Mouse (Mus musculus): ENCODE results near the gene Wdfy2.

- TF ChIP-seq SMC3 (IDR thresholded peaks at IDR 0.05; ENCODE audit: low read depth, low read length) = no peak
- no peak for TF ChIP-seq CTCF (IDR thresholded peaks at IDR 0.05 in 2 of 3, conservative IDR thresholded peaks at IDR 0.05 in 1 of 3; ENCODE audit: control insufficient read depth in 1 of 3, insufficient read depth in 1 of 3, low read depth in 2 of 3, low read length in 3 of 3, poor library complexity in 1 of 3, severe bottlenecking in 1 of 3)
- TF ChIP-seq ELF1 (IDR thresholded peaks at IDR 0.05; ENCODE audit: low read depth, low read length) = no peak
- no peak for TF ChIP-seq RAD21 (IDR thresholded peaks at IDR 0.05; ENCODE audit: low read depth, low read length)
- no peak for TF ChIP-seq USF2 (IDR thresholded peaks at IDR 0.05; ENCODE audit: borderline replicate concordance in 1 of 2, insufficient read depth in 1 of 2, low read depth in 1 of 2, low read length in 2 of 2)
- no peak for TF ChIP-seq POLR2A (IDR thresholded peaks at IDR 0.05; ENCODE audit: control insufficient read depth in 1 of 2, insufficient read depth in 1 of 2, low read depth in 1 of 2, low read length in 2 of 2, poor library complexity in 1 of 2)
- TF ChIP-seq USF1 (IDR thresholded peaks at IDR 0.05; ENCODE audit: low read depth, low read length) = no peak
- no peak for TF ChIP-seq ZNF384 (IDR thresholded peaks at IDR 0.05; ENCODE audit: low read depth, low read length)
- no peak for TF ChIP-seq E2F4 (IDR thresholded peaks at IDR 0.05; ENCODE audit: borderline replicate concordance, low read depth, low read length)
- no peak for TF ChIP-seq MAX (IDR thresholded peaks at IDR 0.05; ENCODE audit: low read length)
- no peak for TF ChIP-seq TCF12 (IDR thresholded peaks at IDR 0.05; ENCODE audit: low read depth, low read length)
- no peak for TF ChIP-seq KAT2A (conservative IDR thresholded peaks at IDR 0.05; ENCODE audit: low read depth, low read length)
- TF ChIP-seq SIN3A (IDR thresholded peaks at IDR 0.05; ENCODE audit: low read length) = no peak
- TF ChIP-seq EP300 (IDR thresholded peaks at IDR 0.05; ENCODE audit: low read depth in 1 of 2, low read length in 2 of 2) = no peak
Measured at GRCm38 (mm10) chr14:62916488-62917034, 79.1 kb downstream of the Wdfy2 start.

Measured in MEL (cell line).